Mouse (Mus musculus): ENCODE measurements around the gene Grcc10. TPM values are rescaled to one million over a fixed set of nuclear protein-coding genes. Genes with fewer than 3 reads are reported as not detected.
A peak's percentile ranks its signal among the peaks of the same experiment; 100 is the strongest.

Gene Grcc10
- polyA plus RNA-seq, 1 experiment from 2014 or later = 447 TPM

DNA sequence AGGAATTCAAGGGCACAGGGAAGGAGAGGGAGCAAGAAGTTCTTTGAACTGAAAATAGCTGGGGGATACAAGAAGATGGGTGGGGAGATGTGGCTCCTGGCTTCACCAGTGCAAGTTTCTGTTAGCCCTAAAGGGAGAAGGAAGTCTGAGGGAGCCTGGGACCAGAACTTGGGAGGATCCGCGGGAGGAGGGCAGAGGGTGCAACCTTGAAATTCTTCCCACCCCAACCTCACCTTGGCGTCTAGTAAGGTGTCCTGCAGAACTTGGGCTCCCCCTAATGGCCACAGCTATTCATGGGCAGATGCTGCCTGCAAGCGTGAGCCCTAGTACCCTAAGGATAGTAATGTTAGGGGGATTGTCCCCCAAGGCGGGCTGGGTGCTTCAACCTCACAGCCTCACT is 18.1 kb upstream of the Grcc10 start:
- 0 out of 2 replicates have a peak overlapping the region, but pooled peaks have one; percentile 11 for H3K4me3 ChIP-seq (ENCODE audit: low read length)
- H3K9ac ChIP-seq (ENCODE audit: low read length) = peak overlapping the region; percentile 94
- H3K4me2 ChIP-seq (ENCODE audit: low read depth, low read length) = peak overlapping the region; percentile 67
- peaks cover 32% of the 10 kb centered on the region for H3K4me1 ChIP-seq (ENCODE audit: control insufficient read depth, insufficient read depth, low read length)
- peak overlapping the region; percentile 96 for H3K27ac ChIP-seq (ENCODE audit: low read length)
- H3K27me3 ChIP-seq (ENCODE audit: control insufficient read depth, insufficient read depth, low read length) = no peaks in the 10 kb centered on the region
- 7% methylated on average over 5 of the region's 5 CpGs for WGBS
- no peaks in the 10 kb centered on the region for H3K36me3 ChIP-seq (ENCODE audit: control insufficient read depth, insufficient read depth)
- ATAC-seq (replicated peaks; ENCODE audit: extremely low read depth, insufficient read depth, low FRiP score) = peak; percentile 17; the same call in 1 of the 2 replicates
- H3K9me3 ChIP-seq (replicated peaks; ENCODE audit: control insufficient read depth, low read length) = no peaks in the 10 kb centered on the region

DNA sequence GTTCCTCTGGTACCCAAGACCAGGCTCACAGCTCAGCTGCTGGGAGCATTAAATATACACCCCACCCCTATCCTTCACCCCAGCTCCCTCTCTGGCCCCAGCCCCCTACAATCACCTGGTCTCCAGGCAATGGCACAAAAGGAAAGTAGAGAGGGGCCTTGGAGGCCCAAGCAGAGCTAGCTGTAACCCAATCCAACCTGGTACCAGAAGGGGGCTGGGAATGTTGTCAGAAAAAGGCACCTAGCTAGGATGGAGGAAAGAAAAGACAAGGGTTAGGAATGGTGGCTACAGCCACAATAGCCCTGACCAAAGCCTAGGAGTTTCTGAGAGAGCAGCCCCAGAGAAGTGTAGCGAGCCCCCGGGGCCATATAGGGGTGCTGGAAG is 17.7 kb upstream of the Grcc10 start:
- Histone ChIP-seq H3K9ac (ENCODE audit: low read length) (peak overlapping the region; percentile 94), H3K36me3 (ENCODE audit: control insufficient read depth, insufficient read depth) (no peaks in the 10 kb centered on the region), H3K4me3 (ENCODE audit: low read length) (0 out of 2 replicates have a peak overlapping the region, but pooled peaks have one; percentile 11), H3K9me3 (replicated peaks; ENCODE audit: control insufficient read depth, low read length) (no peaks in the 10 kb centered on the region), H3K27ac (ENCODE audit: low read length) (peak overlapping the region; percentile 96), H3K4me1 (ENCODE audit: control insufficient read depth, insufficient read depth, low read length) (peaks cover 37% of the 10 kb centered on the region), H3K27me3 (ENCODE audit: control insufficient read depth, insufficient read depth, low read length) (no peaks in the 10 kb centered on the region), H3K4me2 (ENCODE audit: low read depth, low read length) (peak overlapping the region; percentile 67)
- 51% methylated on average over 2 of the region's 2 CpGs for WGBS
- ATAC-seq (replicated peaks; ENCODE audit: extremely low read depth, insufficient read depth, low FRiP score) = no peak

DNA sequence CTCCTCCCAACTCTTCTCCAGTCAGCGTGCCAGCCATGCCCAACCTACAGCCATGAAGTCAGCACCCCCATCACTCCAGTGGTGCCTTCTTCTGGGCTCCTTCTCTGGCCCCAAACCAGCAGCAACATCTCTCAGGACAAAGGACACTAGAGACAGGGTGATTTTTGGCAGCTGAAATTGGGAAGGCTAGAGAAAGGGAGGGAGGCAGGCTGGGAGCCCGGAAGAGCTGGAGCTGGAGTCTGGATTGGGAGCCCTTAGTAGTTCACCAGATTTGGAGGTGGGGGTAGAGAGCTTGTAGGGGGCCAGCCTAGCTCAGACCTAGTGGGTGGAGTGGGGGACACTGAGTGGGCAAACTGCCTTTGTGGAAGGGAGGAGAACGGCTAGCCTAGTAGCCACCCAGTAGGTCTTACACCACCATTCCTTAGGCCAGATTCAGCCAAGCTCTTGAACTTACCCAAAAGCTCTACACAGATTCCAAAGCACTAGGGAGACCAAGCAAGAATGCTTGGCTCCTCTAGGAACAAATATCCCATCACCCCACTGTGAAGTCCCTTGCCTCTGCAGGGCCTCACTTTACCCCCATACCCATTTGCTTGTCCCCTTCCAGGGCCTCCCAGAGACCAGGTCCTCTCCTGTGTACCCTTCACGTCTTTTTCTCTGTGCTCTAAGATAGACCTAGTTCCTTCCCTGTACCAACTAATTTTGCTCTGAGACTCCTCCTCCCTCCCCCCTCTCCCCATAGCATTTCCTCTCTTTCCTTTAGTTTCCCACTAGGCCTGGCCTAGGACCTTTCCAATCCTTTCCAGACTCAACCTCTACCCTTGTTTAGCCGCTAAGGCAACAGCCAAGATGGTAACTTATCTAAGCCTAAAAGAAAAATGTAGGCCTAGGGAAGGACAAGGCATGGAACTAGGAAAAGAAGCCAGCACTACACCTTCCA is 17.0 kb upstream of the Grcc10 start:
- peak; percentile 10; the same call in 1 of the 2 replicates for ATAC-seq (replicated peaks; ENCODE audit: extremely low read depth, insufficient read depth, low FRiP score)
- peak overlapping the region; percentile 67 for H3K4me2 ChIP-seq (ENCODE audit: low read depth, low read length)
- H3K4me1 ChIP-seq (ENCODE audit: control insufficient read depth, insufficient read depth, low read length) = peaks cover 40% of the 10 kb centered on the region
- no peaks in the 10 kb centered on the region for H3K27me3 ChIP-seq (ENCODE audit: control insufficient read depth, insufficient read depth, low read length)
- H3K9ac ChIP-seq (ENCODE audit: low read length) = peak overlapping the region; percentile 94
- H3K9me3 ChIP-seq (replicated peaks; ENCODE audit: control insufficient read depth, low read length) = no peaks in the 10 kb centered on the region
- H3K36me3 ChIP-seq (ENCODE audit: control insufficient read depth, insufficient read depth) = no peaks in the 10 kb centered on the region
- H3K4me3 ChIP-seq (ENCODE audit: low read length) = peak overlapping the region; percentile 82
- H3K27ac ChIP-seq (ENCODE audit: low read length) = peak overlapping the region; percentile 96
- 39% methylated on average over 5 of the region's 5 CpGs for WGBS

DNA sequence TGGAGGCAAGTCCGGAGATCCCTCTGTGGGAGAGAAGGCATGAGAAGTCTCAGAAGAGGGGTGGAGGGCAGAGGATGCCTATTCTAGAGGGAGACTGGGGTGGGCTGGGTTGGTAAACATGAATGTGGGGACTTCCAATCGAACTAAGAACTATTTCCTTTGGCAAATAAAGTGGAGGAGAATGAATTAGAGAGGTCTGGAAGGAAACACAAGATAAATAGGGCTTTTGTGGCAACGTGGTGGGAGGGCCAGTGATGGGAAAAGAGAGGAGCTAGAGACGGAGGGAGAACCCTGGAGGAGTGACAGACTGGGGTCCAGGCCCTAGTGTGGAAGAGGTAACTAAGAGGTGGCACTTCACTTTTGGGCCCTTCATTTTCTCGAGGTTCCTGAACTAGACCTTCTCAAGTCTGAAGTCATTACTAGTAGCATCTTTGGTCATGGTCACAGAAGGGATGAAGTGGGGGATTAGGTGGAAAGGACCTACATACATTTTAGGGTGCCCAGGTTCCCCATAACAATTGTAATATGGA is 16.2 kb upstream of the Grcc10 start:
- Histone ChIP-seq H3K36me3 (ENCODE audit: control insufficient read depth, insufficient read depth) (no peaks in the 10 kb centered on the region), H3K9me3 (replicated peaks; ENCODE audit: control insufficient read depth, low read length) (no peaks in the 10 kb centered on the region), H3K27ac (ENCODE audit: low read length) (peak overlapping the region; percentile 96), H3K4me1 (ENCODE audit: control insufficient read depth, insufficient read depth, low read length) (peaks cover 40% of the 10 kb centered on the region), H3K4me3 (ENCODE audit: low read length) (peak overlapping the region; percentile 82), H3K4me2 (ENCODE audit: low read depth, low read length) (peak overlapping the region; percentile 67), H3K27me3 (ENCODE audit: control insufficient read depth, insufficient read depth, low read length) (no peaks in the 10 kb centered on the region), H3K9ac (ENCODE audit: low read length) (peak overlapping the region; percentile 94)
- WGBS = 13% methylated on average over 5 of the region's 5 CpGs
- ATAC-seq (replicated peaks; ENCODE audit: extremely low read depth, insufficient read depth, low FRiP score) = no peak

DNA sequence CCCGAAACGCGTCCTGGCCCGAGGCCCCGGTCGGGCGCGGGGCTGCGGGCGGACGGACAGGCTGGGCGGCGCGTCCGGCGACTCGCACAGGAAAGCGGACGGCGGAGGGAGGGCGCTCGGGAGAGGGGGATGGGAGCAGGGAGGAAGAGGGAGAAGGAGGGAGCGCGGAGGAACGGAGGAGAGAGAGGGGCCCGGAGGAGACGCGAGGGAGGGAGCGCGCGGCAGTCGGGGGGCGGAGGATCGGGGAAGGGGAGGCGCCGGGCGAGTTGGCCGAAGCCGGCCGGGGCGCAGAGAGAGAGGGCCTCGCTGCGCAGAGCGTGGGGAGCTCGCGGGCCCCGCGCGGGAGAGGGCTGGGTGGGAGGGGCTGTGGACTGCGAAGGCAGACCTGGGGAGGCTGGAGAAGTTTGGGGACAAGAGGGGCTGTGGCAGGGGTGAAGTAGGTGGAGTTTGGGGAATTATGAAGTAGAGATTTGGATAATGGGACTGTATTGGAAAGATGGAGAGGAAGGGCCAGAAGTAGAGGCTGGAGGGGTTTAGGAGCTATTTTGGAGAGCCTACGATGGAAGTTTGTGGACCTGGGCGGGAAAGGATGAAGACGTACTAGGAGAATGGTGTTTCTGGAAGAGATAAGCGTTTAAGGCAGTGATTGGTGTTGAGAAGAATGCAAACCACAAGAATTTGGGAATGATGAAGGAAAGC is 15.6 kb upstream of the Grcc10 start:
- peak overlapping the region; percentile 94 for H3K9ac ChIP-seq (ENCODE audit: low read length)
- peak; percentile 73 for ATAC-seq (replicated peaks; ENCODE audit: extremely low read depth, insufficient read depth, low FRiP score)
- peak overlapping the region; percentile 67 for H3K4me2 ChIP-seq (ENCODE audit: low read depth, low read length)
- no peaks in the 10 kb centered on the region for H3K27me3 ChIP-seq (ENCODE audit: control insufficient read depth, insufficient read depth, low read length)
- H3K9me3 ChIP-seq (replicated peaks; ENCODE audit: control insufficient read depth, low read length) = no peaks in the 10 kb centered on the region
- H3K27ac ChIP-seq (ENCODE audit: low read length) = peak overlapping the region; percentile 96
- under 1% methylated on average over 52 of the region's 54 CpGs for WGBS
- peaks cover 40% of the 10 kb centered on the region for H3K4me1 ChIP-seq (ENCODE audit: control insufficient read depth, insufficient read depth, low read length)
- H3K36me3 ChIP-seq (ENCODE audit: control insufficient read depth, insufficient read depth) = no peaks in the 10 kb centered on the region
- peak overlapping the region; percentile 82 for H3K4me3 ChIP-seq (ENCODE audit: low read length)

DNA sequence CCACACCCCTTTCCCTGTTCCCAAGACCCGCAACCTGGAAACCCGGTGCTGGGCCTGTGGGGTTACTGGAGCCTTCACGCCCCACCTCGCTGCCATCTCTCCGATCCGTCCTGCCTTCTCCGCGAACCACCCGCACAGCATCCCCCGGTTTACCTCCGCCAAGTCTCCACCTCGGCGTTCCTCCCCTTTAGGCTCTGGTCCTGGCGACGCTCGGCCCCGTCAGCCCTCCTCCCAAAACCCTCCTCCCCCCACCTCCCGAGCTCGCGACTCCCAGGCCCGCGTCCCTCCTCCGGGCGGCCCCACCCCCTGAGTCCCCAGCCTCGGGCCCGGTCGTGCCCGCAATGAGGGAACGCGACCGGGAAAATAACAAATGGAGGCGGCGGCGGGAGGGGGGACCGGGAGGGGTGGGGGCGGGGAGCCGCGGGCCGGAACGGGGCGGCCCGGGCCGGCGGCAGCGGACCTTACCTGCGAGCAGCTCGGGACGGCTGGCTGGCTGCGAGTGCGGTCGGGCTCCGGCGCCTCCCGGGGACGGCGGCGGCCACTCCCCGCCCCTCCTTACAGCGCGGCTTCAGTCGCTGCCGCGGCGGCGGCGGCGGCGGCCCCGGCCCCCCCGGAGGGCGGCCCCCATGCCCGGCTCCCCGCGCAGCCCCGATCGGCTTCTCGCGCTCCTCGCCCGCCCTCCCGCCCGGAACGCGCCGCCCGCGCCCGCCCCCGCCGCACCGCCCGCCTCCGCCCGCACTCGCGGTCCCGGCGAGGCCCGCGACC is 14.8 kb upstream of the Grcc10 start, which contains the start of the genes Gm45234 and Atn1:
Gm45234 (minus strand) TSS at position 191 of the 765 bp plus-strand sequence.
Atn1 (minus strand) TSS at position 694 of the 765 bp plus-strand sequence.
- peak within 1 kb of the TSS; percentile 96 for H3K27ac ChIP-seq (ENCODE audit: low read length)
- H3K27me3 ChIP-seq (ENCODE audit: control insufficient read depth, insufficient read depth, low read length) = no peaks in the 10 kb centered on the region
- peak; percentile 75 for ATAC-seq (replicated peaks; ENCODE audit: extremely low read depth, insufficient read depth, low FRiP score)
- H3K4me1 ChIP-seq (ENCODE audit: control insufficient read depth, insufficient read depth, low read length) = peaks cover 40% of the 10 kb centered on the region
- H3K9me3 ChIP-seq (replicated peaks; ENCODE audit: control insufficient read depth, low read length) = no peaks in the 10 kb centered on the region
- peak within 1 kb of the TSS; percentile 67 for H3K4me2 ChIP-seq (ENCODE audit: low read depth, low read length)
- no peaks in the 10 kb centered on the region for H3K36me3 ChIP-seq (ENCODE audit: control insufficient read depth, insufficient read depth)
- peak within 1 kb of the TSS; percentile 94 for H3K9ac ChIP-seq (ENCODE audit: low read length)
- peak within 1 kb of the TSS; percentile 82 for H3K4me3 ChIP-seq (ENCODE audit: low read length)
- 1% methylated on average over 65 of the region's 100 CpGs for WGBS

DNA sequence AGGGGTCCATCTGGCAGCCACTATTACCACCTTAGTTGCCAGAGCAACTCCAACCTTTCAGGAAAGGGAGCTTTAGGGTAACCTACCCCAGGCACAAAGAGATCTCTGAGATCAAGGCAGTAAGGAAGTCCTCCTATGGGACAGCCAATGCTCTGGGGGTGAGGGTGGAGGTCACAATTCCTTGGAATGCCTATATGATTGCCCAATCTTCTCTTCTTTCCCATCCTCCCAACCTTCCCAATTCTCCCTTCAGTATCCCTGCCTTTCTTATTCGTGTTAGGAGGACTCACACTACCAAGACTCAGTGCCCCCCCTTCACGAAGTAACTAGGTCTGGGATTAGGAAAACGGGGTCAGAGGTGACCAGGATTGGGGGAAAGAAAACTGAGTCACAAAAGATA is 14.1 kb upstream of the Grcc10 start:
- 6% methylated on average over 3 of the region's 3 CpGs for WGBS
- H3K4me3 ChIP-seq (ENCODE audit: low read length) = peak overlapping the region; percentile 82
- ATAC-seq (replicated peaks; ENCODE audit: extremely low read depth, insufficient read depth, low FRiP score) = no peak

DNA sequence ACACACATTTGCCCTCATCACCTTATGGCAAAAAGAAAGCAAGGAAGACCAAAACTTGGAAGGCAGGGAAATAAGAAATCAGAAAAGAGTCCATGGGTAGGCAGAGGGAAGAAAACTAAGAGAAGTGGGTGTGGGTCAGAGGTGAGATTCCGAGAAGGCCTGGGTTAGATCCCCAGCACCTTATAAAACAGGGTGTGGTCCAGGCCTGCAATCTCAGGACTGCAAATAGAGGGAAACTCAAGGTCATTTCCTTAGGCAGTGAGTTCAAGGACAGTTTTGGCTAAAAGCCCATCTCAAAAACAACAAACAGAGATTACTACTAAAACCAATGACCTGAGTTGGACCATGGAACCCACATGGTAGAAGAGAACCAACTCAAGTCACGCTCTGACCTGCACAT is 12.7 kb upstream of the Grcc10 start:
- no peak for ATAC-seq (replicated peaks; ENCODE audit: extremely low read depth, insufficient read depth, low FRiP score)
- Histone ChIP-seq H3K36me3 (ENCODE audit: control insufficient read depth, insufficient read depth) (no peaks in the 10 kb centered on the region), H3K27me3 (ENCODE audit: control insufficient read depth, insufficient read depth, low read length) (no peaks in the 10 kb centered on the region), H3K27ac (ENCODE audit: low read length) (no peak overlapping the region), H3K9ac (ENCODE audit: low read length) (no peak overlapping the region), H3K4me2 (ENCODE audit: low read depth, low read length) (no peak overlapping the region), H3K4me3 (ENCODE audit: low read length) (no peak overlapping the region), H3K9me3 (replicated peaks; ENCODE audit: control insufficient read depth, low read length) (no peaks in the 10 kb centered on the region), H3K4me1 (ENCODE audit: control insufficient read depth, insufficient read depth, low read length) (peaks cover 37% of the 10 kb centered on the region)
- WGBS = 83% methylated on average over 2 of the region's 2 CpGs

More for the DNA sequence above, 14.1 kb upstream of the Grcc10 start:
- H3K9me3 ChIP-seq (replicated peaks; ENCODE audit: control insufficient read depth, low read length) = no peaks in the 10 kb centered on the region
- H3K4me2 ChIP-seq (ENCODE audit: low read depth, low read length) = peak overlapping the region; percentile 67
- no peak overlapping the region for H3K27ac ChIP-seq (ENCODE audit: low read length)
- no peaks in the 10 kb centered on the region for H3K36me3 ChIP-seq (ENCODE audit: control insufficient read depth, insufficient read depth)
- peaks cover 40% of the 10 kb centered on the region for H3K4me1 ChIP-seq (ENCODE audit: control insufficient read depth, insufficient read depth, low read length)
- peak overlapping the region; percentile 94 for H3K9ac ChIP-seq (ENCODE audit: low read length)
- no peaks in the 10 kb centered on the region for H3K27me3 ChIP-seq (ENCODE audit: control insufficient read depth, insufficient read depth, low read length)

Measured in heart, embryonic 16.5 days (tissue).